Mouse (Mus musculus): Measurements from ENCODE around the gene Gcfc2. TPM values are rescaled to one million over a fixed set of nuclear protein-coding genes. Genes with fewer than 3 reads are reported as not detected.

The Gcfc2 gene
- 18.9 to 23.8 TPM (median 21.8 TPM) in 4 replicates for total RNA-seq (2023; ENCODE audit: inconsistent age)

DNA sequence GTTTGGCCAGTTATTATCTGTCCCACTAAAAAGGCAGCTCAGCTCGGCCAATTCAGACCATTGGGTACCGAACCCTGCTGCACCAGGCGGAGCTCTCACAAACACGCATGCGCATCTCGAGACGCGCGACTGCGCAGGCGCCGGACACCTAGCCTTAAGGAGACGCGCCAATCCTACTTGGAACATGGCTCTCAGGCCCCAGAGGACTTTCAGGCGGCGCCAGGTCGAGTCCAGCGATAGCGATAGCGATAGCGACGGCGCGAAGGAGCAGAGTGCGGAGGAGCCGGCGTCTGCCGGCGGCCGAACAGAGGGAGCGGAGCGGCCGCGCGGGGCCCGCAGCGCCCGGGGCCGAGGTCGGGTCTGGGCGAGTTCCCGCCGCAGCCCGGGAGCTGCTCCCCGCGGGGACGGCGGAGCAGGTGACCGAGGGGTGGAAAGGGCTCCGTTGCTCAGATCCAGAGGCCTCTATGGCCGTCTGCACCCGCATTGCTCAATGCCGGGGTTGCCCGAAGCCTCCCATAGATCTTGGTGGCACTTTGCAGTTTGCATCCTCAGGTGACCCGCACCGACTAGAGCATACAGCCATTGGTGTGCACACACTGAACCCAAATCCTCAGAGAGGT lies at the start of gene Gcfc2:
Gcfc2 (plus strand) TSS at position 147 of the 620 bp plus-strand sequence.

DNA sequence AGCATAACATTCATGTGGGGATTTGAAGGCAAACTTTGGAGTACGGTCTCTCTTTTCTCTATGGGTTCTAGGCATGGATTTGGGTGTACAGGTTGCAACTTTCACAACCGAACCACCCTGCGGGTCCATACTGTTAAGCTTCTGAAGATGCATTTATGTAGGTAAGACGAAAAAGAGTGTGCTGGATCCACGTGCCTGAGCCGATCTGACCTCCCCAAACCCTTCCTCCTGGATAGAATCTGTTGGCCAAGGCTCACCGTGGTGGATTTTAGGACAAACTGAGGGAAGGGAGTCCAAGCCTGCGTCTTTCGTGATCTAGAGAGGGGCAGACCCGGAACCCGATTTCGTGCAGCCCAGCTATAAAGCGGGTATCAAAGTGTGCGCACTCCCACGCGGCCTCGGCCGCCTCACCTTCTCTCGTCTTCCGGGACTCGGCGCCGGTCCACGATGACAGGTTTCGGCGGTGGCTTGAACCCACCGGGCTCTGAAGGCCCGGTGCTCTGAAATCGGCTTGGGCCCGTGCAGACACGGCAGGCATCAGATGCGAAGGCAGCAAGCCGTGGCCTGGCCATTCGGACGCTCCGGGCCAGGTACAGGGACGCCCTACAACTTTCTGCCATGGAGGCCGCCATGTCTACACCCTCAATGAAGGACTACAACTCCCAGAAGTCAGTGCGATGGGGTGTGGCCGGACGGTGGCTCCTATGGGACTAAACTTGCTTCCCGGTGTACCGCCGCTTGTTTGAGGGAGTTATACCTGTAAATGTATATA lies 42.0 kb downstream of the Gcfc2 start, which contains the start of gene Mrpl19:
Mrpl19 (minus strand) TSS at position 663 of the 772 bp plus-strand sequence.

Other genes with a start within 250 kb of the Gcfc2 start
- gene Mrpl19, start 42.3 kb downstream of the Gcfc2 start, total RNA-seq (2023; ENCODE audit: inconsistent age): 22.2 to 38.2 TPM (median 26.9 TPM) in 4 replicates
- not detected in 4 replicates for gene Eva1a, start 117.4 kb downstream of the Gcfc2 start, total RNA-seq (2023; ENCODE audit: inconsistent age)